Mouse (Mus musculus) bone marrow macrophage, adult 2 months (primary cell): Measurements from ENCODE around the gene Tmem233.

Experiments used
- CTCF ChIP-seq: IDR thresholded peaks from 2 replicates; pipeline ENCODE4 v1.5.1; 2012; ENCODE audit warnings: low read depth, mild to moderate bottlenecking, low read length, moderate library complexity
- POLR2A ChIP-seq: IDR thresholded peaks from 2 replicates; pipeline ENCODE4 v1.6.1; 2012; ENCODE audit warnings: mild to moderate bottlenecking, low read depth, low read length, borderline replicate concordance

DNA sequence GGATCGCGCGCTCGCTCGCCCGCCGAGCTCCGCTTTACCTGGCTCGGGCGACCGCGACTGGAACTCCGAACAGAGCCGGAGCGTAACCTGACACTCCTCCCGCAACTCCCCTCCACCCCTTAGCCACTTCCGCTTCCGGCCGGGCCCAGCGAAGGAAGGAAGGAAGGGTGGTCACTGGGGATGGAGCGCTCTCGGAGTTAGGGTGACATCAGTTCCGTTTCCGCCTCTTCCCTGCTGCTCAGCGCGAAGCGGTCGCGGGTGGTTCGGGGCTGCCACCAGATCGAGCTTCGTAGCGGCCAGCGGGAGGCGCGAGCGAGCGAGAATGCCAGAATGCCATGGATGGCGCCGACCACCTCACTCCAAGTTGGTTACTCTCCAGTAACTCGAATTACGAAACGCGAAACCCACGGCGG, 58.7 kb downstream of the Tmem233 start, which contains the start of gene Prkab1:
- no peak for TF ChIP-seq CTCF
- no peak; the same call in 1 of the 2 replicates for TF ChIP-seq POLR2A
